Mouse (Mus musculus) Patski (cell line): ENCODE measurements around the gene Kctd13. TPM values are rescaled to one million over a fixed set of nuclear protein-coding genes. Genes with fewer than 3 reads are reported as not detected.
A peak's percentile ranks its signal among the peaks of the same experiment; 100 is the strongest.

Experiments
- ATAC-seq: fragments of 100-300 bp; one replicate; pipeline ENCODE4 v1.8.0; 2021
- CTCF ChIA-PET: fragments of 350-600 bp; sonication (Branson Sonifier 250); formaldehyde crosslinking; loops from one replicate; lab custom pipeline; 2022; ENCODE audit warnings: inconsistent platforms; lab: Charles Lee
- POLR2A ChIA-PET: fragments of 350-600 bp; sonication (Branson Sonifier 250); formaldehyde crosslinking; loops from one replicate; lab custom pipeline; 2022; ENCODE audit warnings: antibody characterized with exemption, inconsistent platforms; lab: Charles Lee
- DNase-seq: peaks from one replicate; pipeline ENCODE4 v3.0.0-alpha.2; 2011; ENCODE audit warnings: low read depth, low spot score
- H3K27me3 ChIP-seq: fragments of 371-371 bp; one replicate; pipeline ENCODE4 v1.5.1; 2021
- CTCF ChIP-seq: fragments of 100-300 bp; IDR thresholded peaks from one replicate; pipeline ENCODE4 v1.5.1; 2021
- in situ Hi-C: fragments of 300-500 bp; cut with MboI; formaldehyde crosslinking; loops from 3 replicates; pipeline ENCODE4 v1.11.1; 2018; ENCODE audit warnings: low pct_unique_long_range_greater_than_20kb, mixed read lengths
- polyA plus RNA-seq: library from polyadenylated mRNA; unstranded; gene quantifications from one replicate; pipeline ENCODE4 v1.2.3, GENCODE M21; 2021

The Kctd13 gene
- polyA plus RNA-seq, 1 experiment from 2014 or later = 14.0 TPM

DNA sequence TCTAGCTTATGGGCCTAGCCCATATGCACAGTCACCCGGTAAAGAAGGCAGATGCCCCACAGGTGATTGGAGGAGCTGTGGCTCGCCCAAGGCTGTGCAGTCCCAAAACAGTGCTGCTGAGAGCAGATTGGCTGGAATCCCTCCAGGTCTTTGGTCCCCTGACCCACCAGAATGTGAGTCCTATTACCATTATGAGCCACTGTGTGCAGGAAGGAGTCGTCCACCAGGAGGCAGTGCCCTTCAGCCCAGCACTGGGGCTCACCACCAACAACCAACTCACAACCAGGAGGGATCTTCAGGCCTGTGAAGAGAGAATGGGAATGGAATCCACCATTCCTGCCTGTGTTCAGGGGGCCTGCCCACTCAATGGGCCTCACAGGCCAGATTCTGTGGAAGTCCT lies 17.9 kb downstream of the Kctd13 start:
- POLR2A ChIA-PET = no interaction called here
- ATAC-seq (no peak), DNase-seq (no peak)
- CTCF ChIA-PET = interaction anchor here (0.8 kb wide), 1 partner anchor 132 kb away, joined by 3 read pairs; no protein-coding TSS in a partner anchor
- in situ Hi-C loops = no loop called here
- H3K27me3 ChIP-seq = peaks cover 14% of the 10 kb centered on the region
- TF ChIP-seq CTCF = no peak

- DNase-seq (no peak), ATAC-seq (no peak)
- ChIA-PET CTCF (no interaction called here), POLR2A (interaction anchor here (0.6 kb wide), 1 partner anchor 11 kb away, joined by 3 read pairs; no protein-coding TSS in a partner anchor)
- H3K27me3 ChIP-seq = peaks cover 24% of the 10 kb centered on the region
- in situ Hi-C loops = no loop called here
- TF ChIP-seq CTCF = no peak
Observed at GRCm38 (mm10) chr7:126948626-126949025, 19.9 kb downstream of the Kctd13 start.

DNA sequence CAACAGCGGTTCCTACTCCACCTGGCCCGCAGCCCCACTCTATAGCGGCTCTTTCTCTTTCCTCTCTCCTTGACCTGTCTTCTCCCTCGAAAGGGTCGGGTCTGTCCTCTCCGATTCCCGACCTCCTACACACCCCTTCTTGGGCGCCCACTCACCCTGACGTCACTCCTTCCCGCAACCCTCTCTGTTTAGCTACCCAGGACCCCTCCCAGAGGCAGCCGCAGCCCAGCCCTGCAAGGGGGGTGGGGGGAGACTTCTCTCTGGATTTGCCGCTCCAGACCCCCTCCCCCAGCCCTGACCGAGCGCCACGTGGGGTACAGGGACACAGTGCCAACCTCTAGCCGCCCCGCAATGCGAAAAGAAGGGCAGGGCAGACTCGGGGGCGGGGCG lies 20.7 kb downstream of the Kctd13 start, which contains the start of gene Asphd1:
TSS of gene Asphd1 (minus strand) at position 180 of the 390 bp plus-strand sequence.
- ATAC-seq (no peak), DNase-seq (no peak)
- no peak for TF ChIP-seq CTCF
- ChIA-PET POLR2A (no interaction called here), CTCF (no interaction called here)
- in situ Hi-C loops = no loop called here
- peaks cover 24% of the 10 kb centered on the region for H3K27me3 ChIP-seq

GRCm38 (mm10) chr7:126949793-126950646 lies 21.3 kb downstream of the Kctd13 start, which contains the start of gene Sez6l2:
Sez6l2 (plus strand) TSS chr7:126950563.
- ChIA-PET POLR2A (interaction anchor here (0.8 kb wide), 1 partner anchor 11 kb away, joined by 3 read pairs; no protein-coding TSS in a partner anchor), CTCF (no interaction called here)
- H3K27me3 ChIP-seq = peaks cover 24% of the 10 kb centered on the region

GRCm38 (mm10) chr7:126950647-126951615 lies 22.3 kb downstream of the Kctd13 start:
- ChIA-PET CTCF (interaction anchor here (1.6 kb wide), 1 partner anchor 118 kb away, joined by 4 read pairs; no protein-coding TSS in a partner anchor), POLR2A (interaction anchor here (0.7 to 1.0 kb wide), 3 partner anchors 10 to 133 kb away, joined by 3 read pairs; no protein-coding TSS in a partner anchor)
- DNase-seq (no peak), ATAC-seq (no peak)
- peaks cover 24% of the 10 kb centered on the region for H3K27me3 ChIP-seq
- TF ChIP-seq CTCF = no peak
- in situ Hi-C loops = loop anchor here (5.0 kb wide), 1 partner anchor 119 kb away; the partner anchor contains the start of gene 4930451I11Rik

More at GRCm38 (mm10) chr7:126949793-126950646, 21.3 kb downstream of the Kctd13 start, which contains the start of gene Sez6l2:
- ATAC-seq = peak; percentile 67
- in situ Hi-C loops = loop anchor here (5.0 kb wide), 1 partner anchor 118 kb away; the partner anchor contains the start of gene 4930451I11Rik
- TF ChIP-seq CTCF = no peak
- peak; percentile 28 for DNase-seq

DNA sequence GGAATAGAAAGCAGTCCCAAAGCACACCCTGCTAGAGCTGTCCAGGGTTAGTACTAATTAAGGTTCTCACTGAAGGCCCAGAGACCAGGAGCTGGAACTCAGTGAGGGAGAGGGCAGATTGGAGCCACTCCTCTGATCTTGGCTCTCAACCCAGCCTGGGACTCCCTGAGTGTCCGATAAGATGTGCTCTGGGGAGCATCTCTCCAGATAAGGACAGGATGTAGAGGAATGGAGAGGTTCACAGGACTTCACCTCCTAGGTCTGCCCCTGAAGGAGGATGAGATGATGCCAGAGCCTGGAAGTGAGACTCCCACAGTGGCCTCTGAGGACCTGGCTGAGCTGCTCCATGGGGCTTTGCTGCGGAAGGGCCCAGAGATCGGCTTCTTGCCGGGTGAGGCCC lies 23.1 kb downstream of the Kctd13 start:
- POLR2A ChIA-PET = interaction anchor here (1.0 kb wide), 1 partner anchor 9 kb away, joined by 3 read pairs; no protein-coding TSS in a partner anchor
- peaks cover 24% of the 10 kb centered on the region for H3K27me3 ChIP-seq
- in situ Hi-C loops = loop anchor here (5.0 kb wide), 1 partner anchor 119 kb away; the partner anchor contains the start of gene 4930451I11Rik
- no peak for ATAC-seq
- no peak for DNase-seq
- no peak for TF ChIP-seq CTCF
- CTCF ChIA-PET = interaction anchor here (1.6 kb wide), 1 partner anchor 119 kb away, joined by 4 read pairs; no protein-coding TSS in a partner anchor

GRCm38 (mm10) chr7:126952646-126953045 lies 24.0 kb downstream of the Kctd13 start:
- peaks cover 24% of the 10 kb centered on the region for H3K27me3 ChIP-seq
- in situ Hi-C loops = loop anchor here (5.0 kb wide), 1 partner anchor 120 kb away; the partner anchor contains the start of gene 4930451I11Rik
- ChIA-PET CTCF (interaction anchor here (0.7 kb wide), 1 partner anchor 118 kb away, joined by 3 read pairs; no protein-coding TSS in a partner anchor), POLR2A (no interaction called here)
- ATAC-seq (no peak), DNase-seq (no peak)
- no peak for TF ChIP-seq CTCF

DNA sequence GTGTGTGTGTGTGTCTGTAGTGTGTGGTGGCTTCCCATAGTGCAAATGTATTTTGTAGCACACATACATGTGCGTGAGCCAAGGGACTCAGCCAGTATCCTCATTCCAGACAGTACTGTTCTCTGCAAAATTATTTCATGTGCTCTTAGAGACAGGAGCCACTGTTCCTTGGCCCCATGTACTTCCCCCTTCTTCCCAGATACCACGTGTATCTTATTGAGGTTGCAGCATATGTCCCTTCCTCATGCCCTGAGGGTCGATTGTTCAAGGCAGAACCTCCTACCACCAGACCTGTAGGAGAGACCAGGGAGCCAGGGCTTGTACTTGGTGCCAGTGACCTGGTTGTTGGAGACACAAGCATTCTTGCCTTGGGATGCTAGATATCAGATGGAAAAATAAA lies 26.4 kb downstream of the Kctd13 start:
- in situ Hi-C loops = no loop called here
- POLR2A ChIA-PET = no interaction called here
- no peak for ATAC-seq
- TF ChIP-seq CTCF = no peak
- H3K27me3 ChIP-seq = peaks cover 31% of the 10 kb centered on the region
- CTCF ChIA-PET = no interaction called here
- no peak for DNase-seq

GRCm38 (mm10) chr7:126959780-126960179 lies 31.1 kb downstream of the Kctd13 start:
- ChIA-PET CTCF (no interaction called here), POLR2A (no interaction called here)
- ATAC-seq (no peak), DNase-seq (no peak)
- in situ Hi-C loops = loop anchor here (10.0 kb wide), 1 partner anchor 135 kb away; the partner anchor contains the start of gene AI467606
- no peak for TF ChIP-seq CTCF
- H3K27me3 ChIP-seq = peaks cover 9% of the 10 kb centered on the region
